Mouse (Mus musculus): ENCODE measurements around the gene Mettl26.

DNA sequence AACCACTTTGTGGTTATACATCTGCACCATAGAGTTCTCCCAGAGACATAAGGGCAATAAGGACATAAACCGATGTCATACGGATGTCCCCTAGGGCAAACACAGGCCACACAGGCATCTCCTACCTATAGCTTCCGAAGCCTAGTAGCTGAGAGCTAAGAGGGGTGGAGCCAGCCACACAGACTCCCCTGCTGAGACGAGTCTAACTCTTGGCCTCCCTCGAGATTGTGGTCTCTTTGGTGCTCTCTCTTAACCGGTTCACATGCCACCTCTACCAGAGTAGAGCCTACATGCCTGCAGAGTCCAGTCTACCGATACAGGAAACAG lies 7.4 kb upstream of the Mettl26 start:
- TF ChIP-seq CTCF (IDR thresholded peaks at IDR 0.05) (no peak), EP300 (IDR thresholded peaks at IDR 0.05) (no peak)

Data from lung, postnatal 0 days (tissue).